Mouse (Mus musculus) CH12.LX (cell line): Measurements from ENCODE around the gene Ccnd3. TPM values are rescaled to one million over a fixed set of nuclear protein-coding genes. Genes with fewer than 3 reads are reported as not detected.

Source experiments
- DNase-seq: peaks from one replicate; pipeline ENCODE4 v3.0.0-alpha.2; 2013; ENCODE audit errors: extremely low read depth
- H3K27ac ChIP-seq: 2 replicates; pipeline ENCODE4 v1.5.1; 2012; ENCODE audit warnings: low read depth, mild to moderate bottlenecking, control low read depth, moderate library complexity; ENCODE audit not compliant: insufficient read depth
- H3K27me3 ChIP-seq: replicated peaks from 2 replicates; pipeline ENCODE3; 2012; ENCODE audit warnings: inconsistent platforms
- H3K36me3 ChIP-seq, 2 experiments: replicated peaks in 1 of 2; 2 replicates each; pipeline versions ENCODE3 to v1.6.1; 2012; ENCODE audit warnings: inconsistent platforms in 1 of 2, low read length in 1 of 2, mild to moderate bottlenecking in 1 of 2, mixed read lengths in 1 of 2, moderate library complexity in 1 of 2; ENCODE audit not compliant: control insufficient read depth in 1 of 2, insufficient read depth in 1 of 2
- H3K4me1 ChIP-seq, 2 experiments: 2 replicates each; pipeline ENCODE4 v1.6.1; 2012; ENCODE audit warnings: inconsistent platforms in 1 of 2, moderate library complexity in 1 of 2; ENCODE audit not compliant: insufficient read depth in 2 of 2, control insufficient read depth in 1 of 2
- H3K4me2 ChIP-seq: 2 replicates; pipeline ENCODE4 v1.6.1; 2012; ENCODE audit warnings: low read depth, mild to moderate bottlenecking, control low read depth; ENCODE audit not compliant: poor library complexity, insufficient read depth, severe bottlenecking
- H3K4me3 ChIP-seq, 3 experiments: fragments of 150-350 bp in 1 of 3; sonication (generic) in 1 of 3; replicated peaks in 1 of 3; 2 replicates each; pipeline versions ENCODE3 to v1.5.1; 2011 to 2012; ENCODE audit warnings: low read depth in 2 of 3, low read length in 2 of 3, mild to moderate bottlenecking in 2 of 3, moderate library complexity in 2 of 3, control low read depth in 1 of 3, improper control_type of control experiment in 1 of 3, inconsistent platforms in 1 of 3, mixed read lengths in 1 of 3; ENCODE audit not compliant: poor library complexity in 1 of 3
- H3K79me2 ChIP-seq: replicated peaks from 2 replicates; pipeline ENCODE4 v1.6.1; 2012; ENCODE audit warnings: mild to moderate bottlenecking, moderate library complexity; ENCODE audit not compliant: control insufficient read depth, poor library complexity, insufficient read depth, severe bottlenecking; ENCODE audit errors: extremely low read depth
- H3K9ac ChIP-seq: 2 replicates; pipeline ENCODE4 v1.6.1; 2012; ENCODE audit warnings: low read depth, mild to moderate bottlenecking, control low read depth, moderate library complexity; ENCODE audit not compliant: insufficient read depth
- H3K9me3 ChIP-seq: replicated peaks from 2 replicates; pipeline ENCODE3; 2012; ENCODE audit warnings: low read length, inconsistent platforms, mixed read lengths
- CHD1 ChIP-seq: IDR thresholded peaks from 2 replicates; pipeline ENCODE4 v1.6.1; 2012; ENCODE audit warnings: low read depth, low read length, improper control_type of control experiment, inconsistent platforms
- CHD2 ChIP-seq: IDR thresholded peaks from 2 replicates; pipeline ENCODE4 v1.6.1; 2011; ENCODE audit warnings: low read length, improper control_type of control experiment
- CTCF ChIP-seq, 2 experiments: IDR thresholded peaks in 1 of 2; conservative IDR thresholded peaks in 1 of 2; 2 replicates each; pipeline ENCODE4 v1.5.1; 2011 to 2012; ENCODE audit warnings: low read depth in 2 of 2, low read length in 2 of 2, improper control_type of control experiment in 1 of 2, inconsistent platforms in 1 of 2, mild to moderate bottlenecking in 1 of 2, moderate library complexity in 1 of 2
- E2F4 ChIP-seq: IDR thresholded peaks from 2 replicates; pipeline ENCODE4 v1.6.1; 2011; ENCODE audit warnings: low read depth, low read length, improper control_type of control experiment; ENCODE audit not compliant: insufficient replicate concordance
- IRF4 ChIP-seq: IDR thresholded peaks from 2 replicates; pipeline ENCODE4 v1.6.1; 2014; ENCODE audit warnings: low read depth, mild to moderate bottlenecking, inconsistent platforms, low read length, improper control_type of control experiment
- KAT2A ChIP-seq: IDR thresholded peaks from 2 replicates; pipeline ENCODE4 v1.6.1; 2012; ENCODE audit warnings: low read length, improper control_type of control experiment, inconsistent platforms; ENCODE audit not compliant: insufficient replicate concordance
- MAFK ChIP-seq: IDR thresholded peaks from 2 replicates; pipeline ENCODE4 v1.6.1; 2011; ENCODE audit warnings: low read length, improper control_type of control experiment; ENCODE audit not compliant: insufficient replicate concordance
- MAZ ChIP-seq: IDR thresholded peaks from 2 replicates; pipeline ENCODE4 v1.6.1; 2012; ENCODE audit warnings: low read depth, mild to moderate bottlenecking, inconsistent platforms, low read length, improper control_type of control experiment, moderate library complexity
- MXI1 ChIP-seq: IDR thresholded peaks from 2 replicates; pipeline ENCODE4 v1.6.1; 2011; ENCODE audit warnings: mild to moderate bottlenecking, low read depth, low read length, improper control_type of control experiment
- NELFE ChIP-seq: IDR thresholded peaks from 2 replicates; pipeline ENCODE4 v1.6.1; 2011; ENCODE audit warnings: low read depth, low read length, improper control_type of control experiment
- NRF1 ChIP-seq: IDR thresholded peaks from 2 replicates; pipeline ENCODE4 v1.6.1; 2014; ENCODE audit warnings: low read depth, mild to moderate bottlenecking, inconsistent platforms, low read length, improper control_type of control experiment, moderate library complexity
- POLR2A ChIP-seq: IDR thresholded peaks from 2 replicates; pipeline ENCODE4 v1.6.1; 2011; ENCODE audit warnings: low read depth, mild to moderate bottlenecking, improper control_type of control experiment, low read length
- POLR2AphosphoS2 ChIP-seq: IDR thresholded peaks from 2 replicates; pipeline ENCODE4 v1.6.1; 2011; ENCODE audit warnings: low read depth, low read length, improper control_type of control experiment
- RAD21 ChIP-seq: IDR thresholded peaks from 2 replicates; pipeline ENCODE4 v1.6.1; 2011; ENCODE audit warnings: low read depth, mild to moderate bottlenecking, low read length, improper control_type of control experiment, moderate library complexity
- TBP ChIP-seq: conservative IDR thresholded peaks from 2 replicates; pipeline ENCODE4 v1.6.1; 2011; ENCODE audit warnings: low read depth, low read length, improper control_type of control experiment
- UBTF ChIP-seq: IDR thresholded peaks from 2 replicates; pipeline ENCODE4 v1.6.1; 2012; ENCODE audit warnings: low read depth, mild to moderate bottlenecking, inconsistent platforms, low read length, improper control_type of control experiment, moderate library complexity
- USF1 ChIP-seq: IDR thresholded peaks from 2 replicates; pipeline ENCODE4 v1.6.1; 2014; ENCODE audit warnings: low read depth, mild to moderate bottlenecking, inconsistent platforms, low read length, improper control_type of control experiment
- ZC3H11A ChIP-seq: IDR thresholded peaks from 2 replicates; pipeline ENCODE4 v1.6.1; 2012; ENCODE audit warnings: low read depth, mild to moderate bottlenecking, inconsistent platforms, low read length, improper control_type of control experiment
- ZNF384 ChIP-seq: IDR thresholded peaks from 2 replicates; pipeline ENCODE4 v1.6.1; 2012; ENCODE audit warnings: low read depth, low read length, improper control_type of control experiment, inconsistent platforms
- dilution Hi-C: fragments of 300-500 bp; cut with MboI; formaldehyde crosslinking; loops from 2 replicates; pipeline ENCODE4 v1.14.3; 2020; ENCODE audit warnings: low sequenced_read_pairs; ENCODE audit not compliant: extremely low pct_unique_long_range_greater_than_20kb, extremely low pct_ligation_motif_present
- in situ Hi-C: fragments of 300-500 bp; cut with MboI; formaldehyde crosslinking; loops from 3 replicates; pipeline ENCODE4 v1.14.3; 2019; ENCODE audit warnings: low sequenced_read_pairs, low pct_ligation_motif_present, low pct_unique_long_range_greater_than_20kb, mixed read lengths
- polyA plus RNA-seq: library from polyadenylated mRNA; unstranded; fragments of >175 nt; gene quantifications from 2 replicates; pipeline ENCODE4 v1.2.1, GENCODE M21; 2012; ENCODE audit warnings: low read depth; ENCODE audit not compliant: insufficient read length
- total RNA-seq, 2 experiments: library from RNA; depleted of rRNA; stranded (reverse); fragments of 300-350 nt in 1 of 2; fragments of >200 nt in 1 of 2; gene quantifications; 2 replicates each; pipeline ENCODE4 v1.2.3; 2012 to 2014

Ccnd3 gene
- total and polyA plus RNA-seq, 3 experiments: 30.6 to 121 (median 48.7) TPM

GRCm38 (mm10) chr17:47469642-47470041 is 35.2 kb upstream of the Ccnd3 start:
- in situ Hi-C loops (no loop called here), dilution Hi-C loops (no loop called here)
- no peak for TF ChIP-seq CHD2
- TF ChIP-seq CTCF (conservative IDR thresholded peaks at IDR 0.05 in 1 of 2, IDR thresholded peaks at IDR 0.05 in 1 of 2; ENCODE audit: low read depth in 2 of 2, low read length in 2 of 2): no peak
- TF ChIP-seq POLR2AphosphoS2: no peak
- no peak for TF ChIP-seq E2F4
- TF ChIP-seq USF1: no peak
- no peak for TF ChIP-seq UBTF
- TF ChIP-seq KAT2A: no peak
- no peak for TF ChIP-seq MXI1
- TF ChIP-seq ZC3H11A: no peak
- TF ChIP-seq IRF4: no peak
- TF ChIP-seq POLR2A: no peak
- no peak for TF ChIP-seq RAD21
- TF ChIP-seq NELFE: no peak
- no peak for TF ChIP-seq CHD1
- TF ChIP-seq MAFK: no peak
- no peak for TF ChIP-seq NRF1
- no peak for TF ChIP-seq ZNF384
- no peak for TF ChIP-seq MAZ
- no peak overlapping the region for H3K9ac ChIP-seq
- H3K27me3 ChIP-seq: peaks cover 25% of the 10 kb centered on the region
- H3K4me1 ChIP-seq: peaks cover 5 to 16% of the 10 kb centered on the region in 2 experiments; a peak in 3 of 4 replicates
- no peak overlapping the region for H3K4me3 ChIP-seq
- no peak overlapping the region for H3K27ac ChIP-seq
- no peaks in the 10 kb centered on the region for H3K79me2 ChIP-seq
- no peak overlapping the region for H3K4me2 ChIP-seq
- H3K36me3 ChIP-seq: no peaks in the 10 kb centered on the region
- no peaks in the 10 kb centered on the region for H3K9me3 ChIP-seq
- DNase-seq: no peak

DNA sequence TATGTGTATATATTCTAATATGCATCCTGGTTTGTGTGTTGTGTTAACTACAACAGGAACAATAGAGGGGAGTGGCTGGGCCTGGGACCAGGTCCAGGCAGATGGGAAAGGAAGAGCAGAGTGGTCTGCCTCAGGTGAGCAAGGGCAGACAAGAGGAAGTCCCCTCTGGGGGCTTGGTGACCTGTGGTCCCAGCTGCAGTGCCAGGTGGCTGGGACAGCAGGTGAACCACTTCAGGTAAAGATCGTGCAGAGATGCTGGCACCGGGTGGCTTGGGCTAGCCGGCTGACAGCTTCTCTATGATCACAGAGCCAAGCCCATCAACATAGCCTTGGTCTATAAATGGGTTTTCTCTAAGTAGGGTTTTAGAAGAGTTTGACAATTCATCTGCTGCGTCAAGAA is 34.7 kb upstream of the Ccnd3 start:
- no peaks in the 10 kb centered on the region for H3K9me3 ChIP-seq
- DNase-seq: no peak
- H3K4me1 ChIP-seq: peaks cover 5 to 11% of the 10 kb centered on the region in 2 experiments; a peak in 3 of 4 replicates
- in situ Hi-C loops: no loop called here
- H3K27me3 ChIP-seq: peaks cover 25% of the 10 kb centered on the region
- H3K4me3 ChIP-seq: no peak overlapping the region
- TF ChIP-seq TBP: no peak
- TF ChIP-seq, all 38 proteins: peak for 0
- Histone ChIP-seq H3K36me3 (no peaks in the 10 kb centered on the region), H3K27ac (no peak overlapping the region), H3K79me2 (no peaks in the 10 kb centered on the region), H3K9ac (no peak overlapping the region), H3K4me2 (no peak overlapping the region)
- dilution Hi-C loops: no loop called here
